Mouse (Mus musculus) cerebellum, adult (tissue): Measurements from ENCODE around the gene Wdr17.

ENCODE experiments used
- ATAC-seq: cut with Nextera tagmentation; 2 replicates; pipeline ENCODE4 v1.9.2; 2017; ENCODE audit warnings: mild to moderate bottlenecking, moderate library complexity, mixed read lengths; ENCODE audit not compliant: insufficient number of reproducible peaks, low FRiP score, low TSS enrichment

Wdr17 gene

DNA sequence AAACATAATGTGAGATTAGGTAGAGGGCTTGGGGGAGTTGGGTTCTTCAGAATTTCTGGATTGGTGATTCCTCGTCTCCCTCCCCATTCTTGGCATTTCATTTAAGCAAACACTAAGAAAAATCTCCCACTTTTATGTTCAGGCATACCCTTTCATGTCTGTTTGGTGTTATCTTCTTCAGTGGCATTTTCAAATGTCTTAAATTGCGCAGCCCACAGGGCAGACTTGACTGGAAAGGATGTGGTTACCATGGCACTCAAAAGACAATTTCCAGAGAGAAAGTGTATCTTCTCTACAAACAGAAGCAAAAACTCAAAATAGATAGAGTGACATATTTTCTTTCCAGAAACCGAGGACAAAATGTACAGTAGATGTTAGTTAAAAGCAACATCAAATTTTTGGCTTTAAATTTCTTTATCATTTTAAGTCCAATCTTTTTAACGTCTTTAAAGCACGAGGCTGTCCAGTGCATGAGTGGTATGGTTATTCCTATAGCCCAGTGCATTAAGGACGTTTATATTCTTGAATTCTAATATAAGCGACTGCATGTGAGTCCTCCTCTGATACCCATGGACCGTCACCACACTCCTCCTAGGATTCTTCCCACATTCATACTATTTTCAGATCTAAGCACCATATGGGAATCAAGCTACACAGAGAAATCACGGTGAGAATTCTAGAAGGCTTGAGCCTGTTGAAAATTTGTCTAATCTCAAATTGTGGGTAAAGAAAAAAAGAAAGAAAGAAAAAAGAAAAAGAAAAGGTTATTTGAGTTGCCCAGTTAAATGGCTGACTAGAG lies at the start of gene Wdr17:
Gene Wdr17, minus strand, starts transcription at position 198 of the 799 bp plus-strand sequence.
- ATAC-seq, result no peak

DNA sequence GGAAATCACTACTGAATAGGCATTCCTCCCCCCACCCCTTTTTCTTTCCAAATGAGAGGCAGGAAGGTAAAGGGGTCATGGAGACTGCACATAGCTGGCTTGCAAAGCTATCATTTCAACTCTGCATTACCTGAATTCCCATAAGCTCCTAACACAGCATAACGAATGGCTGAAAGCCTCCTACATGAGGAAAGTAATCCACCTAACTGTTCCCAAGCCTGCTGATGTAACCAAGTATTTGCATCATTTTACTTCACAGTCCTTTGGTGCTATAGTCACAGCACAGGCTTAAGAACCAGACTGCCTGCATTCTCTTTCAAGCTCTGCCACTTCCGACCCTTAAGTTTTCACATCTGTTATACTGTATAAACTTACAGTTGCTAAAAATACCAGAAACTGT lies 45.3 kb upstream of the Wdr17 start:
- no peak for ATAC-seq

DNA sequence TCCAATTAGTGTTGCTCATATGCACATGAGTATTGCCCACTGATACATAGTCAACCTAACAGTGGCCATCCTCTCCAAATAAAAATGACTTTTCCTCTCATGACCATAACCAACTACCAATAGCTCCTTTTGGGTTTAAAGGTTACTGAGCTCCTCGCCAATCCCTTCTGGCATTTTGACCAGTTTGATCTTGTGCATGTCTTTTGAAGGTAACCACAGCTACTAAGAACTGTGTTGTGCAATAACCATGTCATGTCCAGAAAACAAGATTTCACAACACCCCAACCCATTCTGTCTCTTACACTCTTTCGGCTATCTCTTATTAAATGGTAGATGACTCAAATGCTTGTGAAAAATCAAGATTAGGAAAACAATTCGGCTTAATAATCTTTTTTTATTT lies 38.0 kb upstream of the Wdr17 start:
- no peak for ATAC-seq

DNA sequence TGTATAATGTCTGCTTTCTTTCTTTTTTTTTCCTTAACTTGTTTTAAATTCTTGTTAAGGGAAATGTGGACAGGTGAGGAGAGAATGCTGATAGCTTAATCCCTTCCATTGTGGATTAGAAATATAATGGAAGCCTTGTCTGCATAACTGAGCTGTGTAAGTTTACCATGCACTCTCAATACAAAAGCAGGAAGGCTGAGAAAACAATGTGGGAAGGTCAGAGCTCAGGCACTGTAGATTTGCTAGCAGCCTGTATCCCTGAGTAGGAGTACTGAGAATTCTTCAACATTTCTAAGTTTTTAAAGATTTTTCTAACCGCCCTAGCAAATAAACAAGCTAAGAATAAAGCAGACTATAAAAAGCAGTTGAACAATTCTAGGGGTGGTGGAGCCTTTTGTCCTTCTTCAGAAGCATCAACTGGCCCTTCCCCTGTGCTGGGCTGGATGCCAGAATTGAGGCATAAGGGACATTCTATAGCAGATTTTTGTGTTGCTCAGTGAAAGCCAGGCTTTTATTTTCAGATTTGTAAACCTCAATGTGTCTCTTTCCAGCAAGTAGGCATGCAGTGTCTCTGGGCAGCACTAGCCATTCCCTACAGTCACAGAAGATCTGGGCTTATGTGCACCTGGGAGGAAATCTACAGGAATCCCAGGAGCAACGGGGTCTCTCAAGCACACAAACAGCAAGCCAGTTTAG lies 35.3 kb upstream of the Wdr17 start:
- no peak for ATAC-seq

DNA sequence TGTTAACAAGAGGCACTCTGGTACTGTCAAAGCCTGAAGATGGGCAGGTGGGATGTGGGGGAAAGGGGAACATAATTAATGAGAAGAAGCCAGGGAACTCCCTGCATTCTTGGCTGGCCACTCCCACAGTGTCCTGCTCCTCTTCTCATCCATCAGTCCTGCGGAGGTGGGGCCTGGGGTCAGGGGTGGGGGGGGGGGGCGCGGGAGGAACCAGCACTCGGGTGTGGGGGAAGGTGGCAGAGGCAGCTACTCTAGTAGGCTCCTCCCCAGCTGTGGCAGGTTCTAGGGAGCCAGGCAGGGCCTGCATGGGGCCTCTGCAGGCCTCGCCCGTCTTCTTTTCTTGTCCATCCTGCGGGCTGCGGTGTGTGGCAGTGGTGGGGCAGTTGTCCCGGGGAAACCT lies 30.7 kb upstream of the Wdr17 start:
- ATAC-seq, result no peak

DNA sequence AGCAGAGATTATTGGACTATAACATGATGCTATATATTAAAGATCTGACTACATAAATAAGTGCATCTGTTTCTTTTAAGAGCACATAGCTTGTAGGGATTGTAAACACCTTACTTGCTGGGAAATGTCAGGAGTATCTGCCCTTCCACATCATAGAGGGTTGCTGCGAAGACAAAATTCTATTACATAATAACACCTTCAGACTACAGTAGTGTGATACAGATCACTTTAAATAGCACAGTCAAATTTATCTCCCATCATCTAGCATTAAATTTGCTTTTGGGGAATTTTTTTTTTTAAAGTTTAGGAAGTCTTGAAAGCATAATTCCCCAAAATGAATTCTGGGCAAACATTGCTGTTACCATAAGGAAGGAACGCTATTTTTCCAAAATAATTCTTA lies 25.9 kb upstream of the Wdr17 start:
- ATAC-seq, result no peak

DNA sequence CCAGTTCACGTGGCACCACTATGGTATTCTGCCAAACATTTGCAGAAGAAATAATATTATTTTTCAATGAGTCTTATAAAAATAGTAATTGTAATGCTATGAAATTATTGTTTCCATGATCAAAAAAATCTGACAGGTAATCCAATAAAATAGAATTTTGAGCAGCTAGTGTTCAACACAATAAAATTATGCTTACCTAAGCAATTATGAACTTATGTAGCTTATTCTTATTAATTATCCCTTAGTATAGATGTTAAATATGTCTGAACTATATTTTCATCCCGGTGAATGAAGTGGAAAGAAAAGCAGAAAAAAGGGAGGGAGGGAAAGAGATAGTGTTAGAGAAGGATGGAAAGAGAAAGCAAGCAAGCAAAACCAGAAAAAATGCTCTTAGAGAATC lies 12.5 kb upstream of the Wdr17 start:
- ATAC-seq, result no peak

DNA sequence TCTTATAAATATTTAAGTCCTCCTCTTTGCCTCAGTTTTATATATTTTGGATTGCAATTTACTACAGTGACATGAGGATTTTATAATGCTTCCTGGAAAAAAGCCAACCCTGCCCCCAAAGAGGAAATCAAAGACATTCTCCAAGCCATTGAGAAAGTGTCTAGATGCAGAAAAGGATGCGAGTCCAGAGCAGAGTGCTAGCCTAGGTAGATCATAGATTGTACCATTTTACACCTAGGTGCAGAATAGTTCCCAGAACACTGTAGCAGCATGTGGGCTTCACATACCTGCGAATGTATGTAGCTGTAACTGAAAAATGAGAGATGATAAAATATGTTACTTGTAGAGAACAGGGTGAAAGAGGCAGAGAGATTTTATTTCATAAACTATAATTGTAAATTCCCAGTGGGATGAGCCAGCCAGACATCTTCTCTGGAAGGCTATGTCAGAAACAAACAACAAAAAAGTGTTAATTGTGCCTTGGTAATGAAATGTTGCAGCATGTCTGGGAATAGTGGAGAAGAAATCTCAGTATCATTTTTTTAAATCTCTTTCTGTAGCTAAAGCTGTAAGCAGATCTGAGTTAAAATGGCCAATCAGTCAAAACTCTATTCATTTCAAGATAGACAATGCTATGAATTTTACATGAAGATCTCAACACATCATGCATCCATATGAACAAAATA lies 7.8 kb upstream of the Wdr17 start:
- no peak for ATAC-seq

DNA sequence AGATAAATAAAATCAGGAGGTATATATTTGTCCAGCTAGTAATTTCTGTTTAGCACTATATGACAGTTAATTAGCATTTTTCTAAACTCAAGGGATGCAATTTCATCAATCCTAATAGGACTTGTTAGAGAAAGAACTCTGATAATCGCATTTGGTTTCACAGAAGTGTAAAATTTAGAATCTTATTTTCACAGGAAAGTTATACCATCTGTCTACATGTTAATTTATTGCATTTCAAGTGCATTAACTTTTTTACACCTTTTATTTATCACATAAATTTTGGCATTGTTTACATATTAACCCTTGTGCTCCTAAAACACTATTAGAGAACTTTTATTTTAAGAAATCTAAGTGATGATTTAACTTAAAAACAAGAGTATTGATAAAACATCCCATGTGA lies 7.2 kb upstream of the Wdr17 start:
- ATAC-seq, result no peak

DNA sequence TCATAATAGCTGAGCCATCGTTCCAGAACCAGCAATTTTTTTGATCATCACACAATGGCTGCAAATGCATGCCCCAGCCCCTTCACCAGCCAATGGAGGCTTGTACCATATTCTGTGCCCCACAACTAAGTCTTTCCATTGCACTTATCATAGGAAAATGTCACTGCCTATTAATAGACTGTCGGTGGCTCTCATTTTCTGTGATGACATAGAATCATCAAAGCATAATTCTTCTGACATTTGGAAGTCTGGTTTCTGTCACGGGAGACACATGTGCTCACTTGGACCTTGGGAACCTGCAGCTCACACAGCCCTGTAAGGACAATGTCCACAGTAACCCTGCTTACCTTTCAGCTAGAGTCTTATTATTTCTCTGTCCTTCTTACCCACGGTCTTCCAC lies 424 bp downstream of the Wdr17 start:
- no peak for ATAC-seq

DNA sequence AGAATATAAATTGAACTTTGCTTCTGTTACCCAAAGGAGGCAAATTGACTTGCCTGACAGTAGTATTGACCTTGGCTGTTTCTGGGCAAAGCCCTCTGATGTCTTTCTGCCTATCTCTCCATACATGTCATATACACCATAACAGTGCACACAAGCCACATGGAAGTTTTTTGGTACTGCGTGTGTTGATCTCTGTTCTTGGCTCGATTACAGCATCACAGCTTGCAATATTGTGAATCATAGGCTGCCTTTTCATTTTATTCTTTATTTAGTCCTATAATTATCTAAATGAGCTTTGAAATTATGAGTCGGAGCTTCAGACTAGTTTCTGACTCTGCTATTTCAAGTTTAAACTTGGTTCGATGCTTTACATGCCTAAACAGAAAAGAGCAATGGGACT lies 10.5 kb downstream of the Wdr17 start:
- ATAC-seq, result no peak

DNA sequence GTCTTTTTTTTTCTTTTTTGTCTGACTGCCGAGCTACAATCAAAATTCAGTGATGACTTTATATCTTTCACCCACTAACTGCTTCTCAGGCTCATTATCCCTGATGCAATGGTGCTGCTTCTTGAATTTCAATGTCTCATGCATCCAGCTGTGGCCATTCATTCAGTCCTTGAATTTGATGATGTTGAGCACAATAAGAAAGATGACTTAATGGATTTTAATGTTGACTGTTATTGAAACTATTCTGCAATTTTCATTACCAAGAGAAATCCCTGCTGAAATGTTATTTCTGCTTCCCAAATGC lies 22.3 kb downstream of the Wdr17 start:
- no peak for ATAC-seq

DNA sequence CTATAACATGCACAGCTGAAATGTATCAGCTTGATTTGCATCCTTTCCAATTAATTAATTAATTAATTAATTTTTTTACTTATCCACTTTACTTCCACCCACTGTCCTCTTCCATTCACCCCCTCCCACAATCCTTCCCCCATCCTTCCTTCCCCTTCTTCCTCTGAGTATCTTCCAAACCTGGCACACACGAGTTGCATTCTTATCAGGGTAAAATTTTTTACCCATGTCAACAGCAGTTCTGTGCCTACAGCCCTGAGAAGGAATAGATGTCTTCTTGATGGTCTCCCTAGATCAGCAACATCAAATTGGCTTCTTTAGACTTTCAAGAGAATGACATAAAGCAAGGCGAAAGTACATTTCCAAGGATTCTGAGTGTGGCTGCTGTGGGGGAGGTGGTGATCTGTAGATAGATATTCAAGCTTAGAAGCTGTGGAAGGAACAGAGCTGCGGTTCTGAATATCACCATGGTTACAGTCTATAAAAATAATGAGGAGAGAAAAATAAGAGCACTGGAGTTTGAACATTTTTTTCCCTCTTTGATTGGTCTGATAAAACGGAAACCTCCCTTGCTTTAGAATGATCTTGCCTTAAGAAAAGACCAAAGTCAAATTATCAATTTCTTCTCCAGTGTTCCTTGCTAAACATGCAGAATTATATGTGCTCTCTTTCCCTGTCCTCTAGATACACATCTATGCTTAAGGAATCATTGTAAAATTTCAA lies 22.8 kb downstream of the Wdr17 start:
- ATAC-seq, result no peak

DNA sequence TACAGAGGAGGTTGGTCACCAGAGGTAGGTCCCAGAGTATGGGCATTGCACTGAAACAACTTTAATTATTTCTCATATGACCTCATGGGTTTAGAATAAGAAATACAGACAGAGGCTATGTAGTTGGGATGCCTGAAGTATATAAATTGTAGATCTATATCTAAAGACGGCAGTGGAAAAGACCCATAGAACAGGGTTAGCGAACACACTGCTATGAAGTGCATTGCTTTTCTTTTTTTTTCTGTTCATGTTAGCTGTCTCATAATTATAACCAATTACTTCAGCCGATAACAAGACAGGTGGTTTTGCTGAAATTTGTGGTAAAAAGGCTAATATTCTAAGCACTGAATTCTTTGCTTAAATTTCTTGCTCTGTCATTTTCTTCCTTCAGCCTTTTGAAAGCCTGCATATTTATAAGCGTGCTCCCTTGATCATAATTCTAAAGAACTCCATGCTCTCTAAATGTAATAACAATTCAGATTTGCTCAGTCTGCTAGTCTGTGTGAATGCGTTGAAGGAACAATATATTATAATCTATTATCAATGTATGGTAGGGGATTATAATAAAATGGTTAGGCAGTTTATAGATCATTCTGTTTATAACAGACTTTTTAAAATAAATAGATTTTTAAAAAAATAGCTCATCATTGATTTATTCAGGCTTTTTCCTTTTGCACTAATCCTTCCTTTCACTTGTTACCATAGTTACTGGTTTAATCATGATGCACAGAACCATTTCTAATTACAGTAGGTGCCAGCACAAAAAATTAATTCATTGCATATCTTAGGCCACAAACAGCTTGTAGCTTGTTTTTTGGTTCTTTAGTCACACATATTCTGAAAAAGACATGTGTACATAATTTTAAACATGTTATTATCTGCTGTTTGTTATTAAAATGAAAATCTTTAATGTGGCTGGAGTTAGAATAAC lies 50.7 kb downstream of the Wdr17 start:
- ATAC-seq, result no peak

DNA sequence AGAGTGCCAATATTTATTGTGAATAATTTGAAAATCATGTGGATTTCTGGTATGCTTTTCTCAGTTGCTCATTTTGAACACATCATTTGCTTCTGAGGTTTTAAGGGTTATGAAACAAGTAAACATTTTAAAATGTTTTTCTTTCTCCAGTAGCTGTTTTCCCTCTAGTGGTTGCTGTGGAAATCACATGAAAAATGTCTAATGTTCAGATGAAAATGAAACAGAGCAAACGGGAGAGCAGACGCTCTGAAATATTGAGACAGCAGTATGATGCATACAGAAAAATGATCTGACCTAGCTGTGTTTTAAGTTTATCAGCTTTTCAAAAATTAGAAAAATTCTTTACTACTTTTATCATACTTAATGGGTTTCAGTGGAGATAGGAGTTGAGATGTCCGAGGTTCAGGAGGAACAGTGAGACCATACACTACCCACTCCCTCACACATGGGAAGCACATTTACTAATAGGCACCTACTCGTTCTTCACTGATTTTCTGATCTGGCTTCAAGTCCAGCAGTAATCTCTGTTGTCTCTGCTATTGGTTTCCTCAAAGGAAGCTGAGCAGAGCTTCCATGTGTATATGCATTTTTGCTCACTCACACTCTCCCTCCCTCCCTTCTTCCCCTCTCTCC lies 57.1 kb downstream of the Wdr17 start:
- ATAC-seq, result peak; percentile 78

DNA sequence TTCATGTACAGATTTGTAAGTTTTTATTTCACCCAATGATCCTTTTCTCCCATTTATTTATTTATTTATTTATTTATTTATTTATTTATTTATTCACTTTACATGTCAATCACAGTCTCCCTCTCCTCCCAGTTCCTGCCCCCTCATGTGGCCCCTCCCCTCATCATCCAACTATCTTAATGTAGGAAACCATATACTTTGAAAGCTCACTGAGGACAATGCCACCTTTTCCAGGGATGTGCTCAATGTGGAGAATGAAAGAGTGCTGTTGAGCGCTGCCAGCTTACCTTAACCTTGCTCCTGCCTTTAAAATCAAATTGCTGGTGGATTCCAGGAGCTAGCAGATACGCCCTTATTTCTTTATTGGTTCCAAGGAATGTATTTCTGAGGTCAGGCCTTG lies 59.0 kb downstream of the Wdr17 start:
- no peak for ATAC-seq

DNA sequence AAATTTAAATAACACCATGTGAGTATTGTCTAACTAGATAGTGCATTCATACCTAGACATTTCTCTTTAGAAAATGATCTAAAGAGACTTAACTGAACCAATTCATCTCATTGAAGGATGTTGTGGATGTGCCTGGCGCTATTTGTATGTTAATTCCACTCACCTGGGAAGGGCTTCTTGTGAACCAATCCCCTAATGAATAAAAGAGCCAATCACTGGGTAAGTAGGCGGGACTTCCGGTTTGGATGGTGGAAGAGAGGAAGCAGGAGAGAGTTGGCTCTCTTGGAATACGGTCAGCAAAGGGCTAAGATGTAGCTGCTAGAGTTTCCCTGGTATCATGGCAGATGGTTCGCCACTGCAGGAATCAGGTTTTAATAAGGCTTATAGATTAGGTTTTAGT lies 64.0 kb downstream of the Wdr17 start:
- ATAC-seq, result no peak

DNA sequence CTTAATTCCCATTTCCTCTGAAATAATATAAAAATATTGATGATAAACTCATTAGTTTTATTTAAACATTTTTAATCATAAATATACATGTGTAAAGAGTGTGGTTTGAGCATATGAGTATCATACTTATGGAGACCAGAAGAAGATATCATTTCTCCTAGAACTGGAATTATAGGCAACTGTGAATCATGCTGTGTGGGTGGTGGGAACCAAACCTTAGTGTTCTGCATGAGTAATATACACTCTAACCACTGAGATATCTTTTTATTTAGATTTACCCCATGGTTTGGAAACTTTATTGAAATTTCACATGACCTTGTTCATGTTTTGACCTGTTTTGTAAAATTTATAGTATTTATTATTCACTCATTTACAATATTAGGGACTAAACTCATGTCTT lies 68.3 kb downstream of the Wdr17 start:
- ATAC-seq, result no peak

DNA sequence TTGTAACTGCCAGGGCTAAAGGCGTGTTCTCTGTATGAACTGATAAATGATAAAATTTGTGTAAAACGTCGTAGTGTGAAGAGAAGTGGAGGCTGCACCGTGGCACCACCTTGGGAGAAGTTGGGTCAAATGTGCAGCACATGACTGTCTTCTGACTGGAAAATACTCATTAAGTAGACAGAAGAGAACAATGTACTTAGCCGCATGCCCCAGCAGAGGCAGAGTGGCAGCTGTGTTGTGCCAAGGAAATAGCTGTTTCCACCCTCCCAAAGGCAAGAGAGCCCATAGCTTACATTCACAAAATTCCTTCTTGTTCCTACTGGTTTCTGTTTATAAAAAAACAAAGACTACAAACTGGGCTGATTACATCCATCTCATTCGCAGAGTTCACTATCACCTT lies 78.8 kb downstream of the Wdr17 start:
- ATAC-seq, result no peak

DNA sequence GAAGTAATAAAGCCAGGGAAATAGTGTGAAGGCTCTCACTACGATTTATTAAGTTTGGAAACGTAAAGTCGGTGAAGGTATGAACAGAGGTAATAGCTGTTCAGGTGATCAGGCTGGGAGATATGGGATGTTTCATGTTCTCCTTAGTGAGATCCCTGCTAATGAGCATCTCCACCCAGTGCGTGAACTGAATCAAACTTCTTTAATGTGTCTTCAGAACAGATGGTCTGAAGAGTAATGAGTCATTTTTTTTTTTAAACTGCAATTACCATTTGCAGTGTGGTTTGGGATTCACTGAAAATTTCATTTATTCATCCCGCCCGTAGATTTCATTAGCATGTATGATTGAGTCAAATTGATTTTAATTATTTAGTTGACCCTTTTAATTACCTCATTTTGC lies 80.8 kb downstream of the Wdr17 start:
- no peak for ATAC-seq
